Mouse (Mus musculus) bone marrow, adult 2 months (tissue): ENCODE results near the gene Spg7.
A peak's percentile ranks its signal among the peaks of the same experiment; 100 is the strongest.

Experiments
- CTCF ChIP-seq: fragments of 200-500 bp; IDR thresholded peaks from 2 replicates; pipeline ENCODE4 v1.5.1; 2011; ENCODE audit warnings: low read length, control low read depth; ENCODE audit not compliant: control insufficient read depth, insufficient read depth
- POLR2A ChIP-seq: fragments of 200-500 bp; IDR thresholded peaks from 2 replicates; pipeline ENCODE4 v1.6.1; 2011; ENCODE audit warnings: low read depth, mild to moderate bottlenecking, control low read depth, low read length, borderline replicate concordance; ENCODE audit not compliant: control insufficient read depth

- TF ChIP-seq POLR2A = no peak
- peak; percentile 73 for TF ChIP-seq CTCF
These were observed 47.9 kb downstream of the Spg7 start for GRCm38 (mm10) chr8:123110649-123111048.
